Mouse (Mus musculus): ENCODE results near the gene Plekhn1. TPM values are rescaled to one million over a fixed set of nuclear protein-coding genes. Genes with fewer than 3 reads are reported as not detected.
A peak's percentile ranks its signal among the peaks of the same experiment; 100 is the strongest.

Gene Plekhn1
- polyA plus RNA-seq, 1 experiment from 2014 or later: 25.2 TPM

GRCm38 (mm10) chr4:156234021-156234501 is 596 bp downstream of the Plekhn1 start:
- no peaks in the 10 kb centered on the region for H3K27me3 ChIP-seq (ENCODE audit: low read depth, poor library complexity, severe bottlenecking)
- H3K36me3 ChIP-seq: peaks cover 64% of the 10 kb centered on the region
- H3K9me3 ChIP-seq (replicated peaks): no peaks in the 10 kb centered on the region
- peak overlapping the region; percentile 67 for H3K4me3 ChIP-seq
- peak overlapping the region; percentile 91 for H3K27ac ChIP-seq
- H3K4me1 ChIP-seq: peaks cover 24% of the 10 kb centered on the region
- WGBS: 2% methylated on average over 17 of the region's 17 CpGs
- peak; percentile 63 for DNase-seq (ENCODE audit: low spot score)

- DNase-seq (ENCODE audit: low spot score): no peak
- H3K27me3 ChIP-seq (ENCODE audit: low read depth, poor library complexity, severe bottlenecking): no peaks in the 10 kb centered on the region
- H3K4me1 ChIP-seq: peaks cover 18% of the 10 kb centered on the region
- no peaks in the 10 kb centered on the region for H3K9me3 ChIP-seq (replicated peaks)
- H3K27ac ChIP-seq: peak overlapping the region; percentile 51; the same call in 1 of the 2 replicates
- H3K4me3 ChIP-seq: peak overlapping the region; percentile 17
- H3K36me3 ChIP-seq: peaks cover 53% of the 10 kb centered on the region
- 23% methylated on average over 12 of the region's 12 CpGs for WGBS
Measured at GRCm38 (mm10) chr4:156228393-156229024, 6.1 kb downstream of the Plekhn1 start.

DNA sequence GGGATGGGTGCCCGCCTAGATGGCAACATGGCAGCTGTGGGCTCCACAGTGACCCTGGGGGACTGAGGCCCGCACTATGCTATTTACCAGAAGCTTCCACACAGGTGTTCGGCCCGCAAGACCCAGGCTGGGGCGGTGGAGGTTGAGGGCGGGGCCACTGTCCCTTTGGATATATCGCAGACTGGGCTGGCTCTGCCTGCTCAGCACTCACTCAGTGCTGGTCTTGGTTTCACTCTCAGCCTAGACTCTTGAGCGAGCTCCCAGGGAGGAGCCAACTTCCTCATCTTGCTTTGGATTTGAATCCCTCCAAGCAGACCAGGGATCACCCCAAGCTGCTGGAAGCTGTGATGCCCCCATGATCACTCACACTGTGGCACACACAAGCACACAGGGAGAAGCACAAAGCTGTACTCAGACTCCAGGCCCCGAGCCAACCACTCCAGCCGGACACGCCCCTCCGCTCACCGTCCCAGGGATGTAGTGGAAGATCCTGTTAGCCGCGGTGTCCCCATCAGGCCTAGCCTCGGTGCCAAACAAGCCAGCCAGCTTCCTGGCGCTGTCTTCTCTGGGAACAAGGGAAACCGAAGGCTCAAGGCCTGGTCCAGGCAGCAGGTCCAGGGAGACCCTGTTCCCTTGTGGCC is 6.8 kb downstream of the Plekhn1 start:
- Histone ChIP-seq H3K27me3 (ENCODE audit: low read depth, poor library complexity, severe bottlenecking) (no peaks in the 10 kb centered on the region), H3K36me3 (peaks cover 49% of the 10 kb centered on the region), H3K9me3 (replicated peaks) (no peaks in the 10 kb centered on the region), H3K4me1 (peaks cover 13% of the 10 kb centered on the region), H3K4me3 (peak overlapping the region; percentile 17), H3K27ac (peak overlapping the region; percentile 51; the same call in 1 of the 2 replicates)
- DNase-seq (ENCODE audit: low spot score): no peak
- WGBS: 37% methylated on average over 18 of the region's 18 CpGs

- peaks cover 13% of the 10 kb centered on the region for H3K36me3 ChIP-seq
- WGBS: 92% methylated on average over 2 of the region's 2 CpGs
Measured at GRCm38 (mm10) chr4:156224276-156224675, 10.4 kb downstream of the Plekhn1 start.

DNA sequence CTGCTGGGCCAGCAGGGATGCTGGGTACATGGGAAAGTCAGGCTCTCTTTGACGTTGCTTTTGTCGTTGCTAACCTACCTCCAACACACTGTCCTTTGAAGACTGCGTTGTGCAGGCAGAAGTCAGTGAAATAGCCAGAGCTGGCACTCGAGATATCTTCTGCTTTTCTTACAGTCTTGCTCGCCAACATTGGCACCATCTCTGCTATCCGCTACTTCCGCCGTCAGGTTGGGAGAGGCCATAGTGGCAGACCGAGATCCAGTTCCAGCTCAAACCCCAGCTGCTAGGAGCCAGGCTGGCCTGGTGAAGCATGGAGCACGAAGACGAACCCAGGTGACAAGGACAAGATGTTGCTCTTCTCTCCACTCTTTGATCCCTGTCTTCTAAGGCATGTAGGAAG is 14.7 kb downstream of the Plekhn1 start:
- no peaks in the 10 kb centered on the region for H3K4me1 ChIP-seq
- no peak overlapping the region for H3K4me3 ChIP-seq
- 89% methylated on average over 11 of the region's 11 CpGs for WGBS
- H3K27me3 ChIP-seq (ENCODE audit: low read depth, poor library complexity, severe bottlenecking): no peaks in the 10 kb centered on the region
- H3K36me3 ChIP-seq: no peaks in the 10 kb centered on the region
- DNase-seq (ENCODE audit: low spot score): no peak
- H3K9me3 ChIP-seq (replicated peaks): no peaks in the 10 kb centered on the region
- no peak overlapping the region for H3K27ac ChIP-seq

More at GRCm38 (mm10) chr4:156224276-156224675, 10.4 kb downstream of the Plekhn1 start:
- Histone ChIP-seq H3K27ac (no peak overlapping the region), H3K4me1 (peaks cover 13% of the 10 kb centered on the region), H3K27me3 (ENCODE audit: low read depth, poor library complexity, severe bottlenecking) (no peaks in the 10 kb centered on the region), H3K9me3 (replicated peaks) (no peaks in the 10 kb centered on the region), H3K4me3 (no peak overlapping the region)
- no peak for DNase-seq (ENCODE audit: low spot score)

- Histone ChIP-seq H3K27ac (no peak overlapping the region), H3K36me3 (no peaks in the 10 kb centered on the region), H3K4me1 (no peaks in the 10 kb centered on the region), H3K27me3 (ENCODE audit: low read depth, poor library complexity, severe bottlenecking) (no peaks in the 10 kb centered on the region), H3K9me3 (replicated peaks) (no peaks in the 10 kb centered on the region), H3K4me3 (no peak overlapping the region)
- DNase-seq (ENCODE audit: low spot score): no peak
- WGBS: 88% methylated on average over 16 of the region's 16 CpGs
Measured at GRCm38 (mm10) chr4:156217838-156218237, 16.8 kb downstream of the Plekhn1 start.

GRCm38 (mm10) chr4:156217022-156217669 is 17.5 kb downstream of the Plekhn1 start:
- 0 out of 2 replicates have a peak overlapping the region, but pooled peaks have one; percentile 1 for H3K27ac ChIP-seq

GRCm38 (mm10) chr4:156216196-156216595 is 18.5 kb downstream of the Plekhn1 start:
- WGBS: 90% methylated on average over 2 of the region's 2 CpGs
- no peak overlapping the region for H3K4me3 ChIP-seq
- no peaks in the 10 kb centered on the region for H3K36me3 ChIP-seq
- H3K9me3 ChIP-seq (replicated peaks): no peaks in the 10 kb centered on the region
- no peak overlapping the region for H3K27ac ChIP-seq
- no peaks in the 10 kb centered on the region for H3K4me1 ChIP-seq
- no peak for DNase-seq (ENCODE audit: low spot score)
- H3K27me3 ChIP-seq (ENCODE audit: low read depth, poor library complexity, severe bottlenecking): no peaks in the 10 kb centered on the region

More at GRCm38 (mm10) chr4:156217022-156217669, 17.5 kb downstream of the Plekhn1 start:
- no peak overlapping the region for H3K4me3 ChIP-seq
- no peaks in the 10 kb centered on the region for H3K4me1 ChIP-seq
- H3K36me3 ChIP-seq: no peaks in the 10 kb centered on the region
- no peaks in the 10 kb centered on the region for H3K27me3 ChIP-seq (ENCODE audit: low read depth, poor library complexity, severe bottlenecking)
- no peaks in the 10 kb centered on the region for H3K9me3 ChIP-seq (replicated peaks)
- WGBS: 85% methylated on average over 16 of the region's 16 CpGs
- no peak for DNase-seq (ENCODE audit: low spot score)

- Histone ChIP-seq H3K9me3 (replicated peaks) (no peaks in the 10 kb centered on the region), H3K27me3 (ENCODE audit: low read depth, poor library complexity, severe bottlenecking) (no peaks in the 10 kb centered on the region), H3K36me3 (no peaks in the 10 kb centered on the region), H3K4me3 (no peak within 1 kb of the TSS), H3K27ac (no peak within 1 kb of the TSS), H3K4me1 (no peaks in the 10 kb centered on the region)
- WGBS: 79% methylated on average over 4 of the region's 4 CpGs
- DNase-seq (ENCODE audit: low spot score): no peak
Measured at GRCm38 (mm10) chr4:156215649-156216048, 19.0 kb downstream of the Plekhn1 start, which contains the start of gene Perm1. Perm1 (plus strand) TSS chr4:156215868.

- Histone ChIP-seq H3K27me3 (ENCODE audit: low read depth, poor library complexity, severe bottlenecking) (no peaks in the 10 kb centered on the region), H3K27ac (no peak overlapping the region), H3K4me1 (no peaks in the 10 kb centered on the region), H3K4me3 (no peak overlapping the region), H3K9me3 (replicated peaks) (no peaks in the 10 kb centered on the region), H3K36me3 (no peaks in the 10 kb centered on the region)
- DNase-seq (ENCODE audit: low spot score): no peak
- WGBS: 93% methylated on average over 13 of the region's 13 CpGs
Measured at GRCm38 (mm10) chr4:156213134-156213533, 21.5 kb downstream of the Plekhn1 start.

GRCm38 (mm10) chr4:156209963-156210635 is 24.6 kb downstream of the Plekhn1 start:
- no peaks in the 10 kb centered on the region for H3K4me1 ChIP-seq
- 73% methylated on average over 13 of the region's 13 CpGs for WGBS
- H3K27me3 ChIP-seq (ENCODE audit: low read depth, poor library complexity, severe bottlenecking): peaks cover 6% of the 10 kb centered on the region
- H3K9me3 ChIP-seq (replicated peaks): no peaks in the 10 kb centered on the region
- no peak overlapping the region for H3K4me3 ChIP-seq
- no peaks in the 10 kb centered on the region for H3K36me3 ChIP-seq
- no peak overlapping the region for H3K27ac ChIP-seq
- DNase-seq (ENCODE audit: low spot score): no peak

- H3K36me3 ChIP-seq: no peaks in the 10 kb centered on the region
Measured at GRCm38 (mm10) chr4:156208872-156209271, 25.8 kb downstream of the Plekhn1 start.

More at GRCm38 (mm10) chr4:156208872-156209271, 25.8 kb downstream of the Plekhn1 start:
- H3K9me3 ChIP-seq (replicated peaks): no peaks in the 10 kb centered on the region
- no peak for DNase-seq (ENCODE audit: low spot score)
- 86% methylated on average over 4 of the region's 4 CpGs for WGBS
- no peak overlapping the region for H3K27ac ChIP-seq
- H3K27me3 ChIP-seq (ENCODE audit: low read depth, poor library complexity, severe bottlenecking): peaks cover 19% of the 10 kb centered on the region
- no peak overlapping the region for H3K4me3 ChIP-seq
- H3K4me1 ChIP-seq: peaks cover 6% of the 10 kb centered on the region
